Mouse (Mus musculus): Measurements from ENCODE around the gene Magea4. TPM values are rescaled to one million over a fixed set of nuclear protein-coding genes. Genes with fewer than 3 reads are reported as not detected.
A peak's percentile ranks its signal among the peaks of the same experiment; 100 is the strongest.

The Magea4 gene
- polyA plus RNA-seq (2015; fragmentation: Nextera tagmentation; extraction: Ambion mirVana) = not detected in 2 replicates

DNA sequence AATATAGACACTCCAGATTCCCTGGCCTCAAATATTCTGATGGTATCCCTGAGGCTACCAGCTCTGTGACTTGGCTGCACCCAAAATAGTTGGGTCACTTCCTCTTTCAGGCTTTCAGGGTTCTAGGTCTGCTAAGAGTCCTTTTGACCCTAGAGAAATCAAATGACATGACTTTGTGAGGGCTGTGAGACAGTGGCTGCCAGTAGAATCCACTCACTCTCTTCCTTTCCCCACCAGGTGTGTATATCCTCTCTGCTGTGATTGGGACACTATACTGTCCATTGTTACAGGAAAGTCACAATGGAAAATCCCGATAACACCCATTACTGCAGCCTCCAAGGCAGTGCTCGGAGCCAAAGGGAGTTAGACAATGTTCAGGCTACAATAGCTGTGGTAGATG is at the start of gene Magea4:
TSS of gene Magea4 (plus strand) at position 301 of the 400 bp plus-strand sequence.
- H3K4me1 ChIP-seq (replicated peaks; ENCODE audit: control insufficient read depth, insufficient read depth) = no peaks in the 10 kb centered on the region
- H3K4me2 ChIP-seq (replicated peaks; ENCODE audit: low read depth) = no peak within 1 kb of the TSS
- no peak within 1 kb of the TSS for H3K9ac ChIP-seq (ENCODE audit: low read length)
- no peak within 1 kb of the TSS for H3K27ac ChIP-seq (replicated peaks)
- DNase-seq (ENCODE audit: low spot score) (no peak), ATAC-seq (ENCODE audit: low FRiP score, low TSS enrichment) (no peak)
- 86% methylated on average over 2 of the region's 2 CpGs for WGBS
- H3K4me3 ChIP-seq (ENCODE audit: low read depth, low read length) = no peak within 1 kb of the TSS
- no peak for TF ChIP-seq EP300 (optimal IDR thresholded peaks at IDR 0.05)
- no peak for TF ChIP-seq CTCF (IDR thresholded peaks at IDR 0.05; ENCODE audit: low read depth)
- no peaks in the 10 kb centered on the region for H3K27me3 ChIP-seq (ENCODE audit: control insufficient read depth, insufficient read depth, low read length)
- no peaks in the 10 kb centered on the region for H3K36me3 ChIP-seq (ENCODE audit: control insufficient read depth, insufficient read depth, low read length)
- no peaks in the 10 kb centered on the region for H3K9me3 ChIP-seq (ENCODE audit: control insufficient read depth, low read length)

DNA sequence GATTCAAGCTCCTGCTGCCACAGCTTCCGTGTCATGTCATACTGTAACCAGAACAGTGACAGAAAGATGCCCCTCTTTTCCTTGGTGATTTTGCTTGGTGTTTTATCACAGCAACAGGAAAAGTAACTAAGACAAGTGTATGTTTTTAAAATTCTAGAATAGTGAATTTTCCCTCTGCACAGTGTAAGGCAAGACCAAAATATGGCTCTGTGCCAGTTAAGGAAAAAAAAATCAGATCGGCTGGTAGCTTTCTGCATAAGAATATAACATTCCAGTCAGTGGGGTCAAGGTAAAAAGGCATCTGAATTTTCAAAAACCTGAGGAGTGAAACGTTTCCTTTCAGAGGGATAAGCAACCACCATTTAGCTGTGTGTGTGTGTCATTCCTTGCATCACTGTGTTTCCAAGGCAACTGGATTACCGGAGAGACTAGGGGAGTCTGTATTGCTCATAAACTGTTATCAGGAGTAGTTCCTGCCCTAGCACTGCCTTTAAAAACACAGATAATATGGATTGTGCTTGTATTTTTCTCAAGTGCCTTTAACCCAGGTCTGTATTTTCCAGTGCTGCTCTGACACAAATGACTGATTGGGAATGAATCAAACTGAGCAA is 18.8 kb upstream of the Magea4 start:
- no peaks in the 10 kb centered on the region for H3K36me3 ChIP-seq (ENCODE audit: control insufficient read depth, insufficient read depth, low read length)
- H3K4me3 ChIP-seq (ENCODE audit: low read depth, low read length) = no peak overlapping the region
- 37% methylated on average over 4 of the region's 4 CpGs for WGBS
- TF ChIP-seq CTCF (IDR thresholded peaks at IDR 0.05; ENCODE audit: low read depth) = no peak
- no peak for TF ChIP-seq EP300 (optimal IDR thresholded peaks at IDR 0.05)
- H3K27me3 ChIP-seq (ENCODE audit: control insufficient read depth, insufficient read depth, low read length) = no peaks in the 10 kb centered on the region
- no peak for DNase-seq (ENCODE audit: low spot score)
- ATAC-seq (ENCODE audit: low FRiP score, low TSS enrichment) = no peak
- no peak overlapping the region for H3K27ac ChIP-seq (replicated peaks)
- no peaks in the 10 kb centered on the region for H3K9me3 ChIP-seq (ENCODE audit: control insufficient read depth, low read length)
- H3K4me1 ChIP-seq (replicated peaks; ENCODE audit: control insufficient read depth, insufficient read depth) = no peaks in the 10 kb centered on the region
- H3K9ac ChIP-seq (ENCODE audit: low read length) = no peak overlapping the region
- no peak overlapping the region for H3K4me2 ChIP-seq (replicated peaks; ENCODE audit: low read depth)

DNA sequence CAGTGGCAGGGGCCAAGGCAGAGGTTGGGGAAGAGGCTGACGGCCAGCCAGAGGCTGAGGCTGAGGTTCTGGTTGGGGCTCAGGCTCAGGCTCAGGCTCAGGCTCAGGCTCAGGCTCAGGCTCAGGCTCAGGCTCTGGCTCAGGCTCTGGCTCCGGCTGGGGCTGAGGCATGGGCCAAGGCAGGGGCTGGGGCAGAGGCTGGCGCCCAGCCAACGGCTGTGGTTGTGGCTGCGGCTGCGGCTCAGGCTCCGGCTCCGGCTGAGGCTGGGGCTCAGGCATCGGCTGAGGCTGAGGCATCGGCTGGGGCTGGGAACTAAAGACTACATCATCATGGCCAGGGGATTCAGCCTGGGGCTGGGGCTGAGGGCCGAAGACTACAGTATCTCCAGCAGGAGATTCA is 48.8 kb downstream of the Magea4 start:
- no peaks in the 10 kb centered on the region for H3K27me3 ChIP-seq (ENCODE audit: control insufficient read depth, insufficient read depth, low read length)
- H3K9me3 ChIP-seq (ENCODE audit: control insufficient read depth, low read length) = no peaks in the 10 kb centered on the region
- H3K36me3 ChIP-seq (ENCODE audit: control insufficient read depth, insufficient read depth, low read length) = no peaks in the 10 kb centered on the region
- H3K4me3 ChIP-seq (ENCODE audit: low read depth, low read length) = no peak overlapping the region
- H3K4me1 ChIP-seq (replicated peaks; ENCODE audit: control insufficient read depth, insufficient read depth) = no peaks in the 10 kb centered on the region
- H3K9ac ChIP-seq (ENCODE audit: low read length) = no peak overlapping the region
- WGBS = 84% methylated on average over 6 of the region's 11 CpGs
- H3K4me2 ChIP-seq (replicated peaks; ENCODE audit: low read depth) = no peak overlapping the region
- no peak for TF ChIP-seq CTCF (IDR thresholded peaks at IDR 0.05; ENCODE audit: low read depth)
- no peak for TF ChIP-seq EP300 (optimal IDR thresholded peaks at IDR 0.05)
- no peak overlapping the region for H3K27ac ChIP-seq (replicated peaks)
- ATAC-seq (ENCODE audit: low FRiP score, low TSS enrichment) = no peak
- no peak for DNase-seq (ENCODE audit: low spot score)

MicroRNA genes within 50 kb of the gene (microRNA counts, 519-probe panel; counts per million panel counts)
- not detected for microRNA mmu-miR-224
- not detected for microRNA mmu-miR-452

Small RNAs within 50 kb of the gene (microRNA-seq; reads per million reads assigned to microRNA genes)
- gene Mir224 (199 reads per million, percentile 53 among the genes with 10 or more reads in this experiment), gene Mir452 (19.6 reads per million, percentile 25 among the genes with 10 or more reads in this experiment)

Other genes with a start within 250 kb of the Magea4 start
- not detected in 2 replicates for gene Fate1, start 249.0 kb upstream of the Magea4 start, polyA plus RNA-seq (2015; fragmentation: Nextera tagmentation; extraction: Ambion mirVana)
- gene Cnga2, start 230.2 kb upstream of the Magea4 start, polyA plus RNA-seq (2015; fragmentation: Nextera tagmentation; extraction: Ambion mirVana) = 0.07 and 0.15 TPM in 2 replicates
- gene Gabre, start 52.8 kb downstream of the Magea4 start, polyA plus RNA-seq (2015; fragmentation: Nextera tagmentation; extraction: Ambion mirVana) = 1.1 and 1.3 TPM in 2 replicates
- gene Magea10, start 164.8 kb downstream of the Magea4 start, polyA plus RNA-seq (2015; fragmentation: Nextera tagmentation; extraction: Ambion mirVana) = not detected in 2 replicates